Mouse (Mus musculus): ENCODE results near the gene Lonrf2. TPM values are rescaled to one million over a fixed set of nuclear protein-coding genes. Genes with fewer than 3 reads are reported as not detected.

Gene Lonrf2
- total RNA-seq, 2 experiments from 2014 or later: 2.1 to 3.9 TPM

DNA sequence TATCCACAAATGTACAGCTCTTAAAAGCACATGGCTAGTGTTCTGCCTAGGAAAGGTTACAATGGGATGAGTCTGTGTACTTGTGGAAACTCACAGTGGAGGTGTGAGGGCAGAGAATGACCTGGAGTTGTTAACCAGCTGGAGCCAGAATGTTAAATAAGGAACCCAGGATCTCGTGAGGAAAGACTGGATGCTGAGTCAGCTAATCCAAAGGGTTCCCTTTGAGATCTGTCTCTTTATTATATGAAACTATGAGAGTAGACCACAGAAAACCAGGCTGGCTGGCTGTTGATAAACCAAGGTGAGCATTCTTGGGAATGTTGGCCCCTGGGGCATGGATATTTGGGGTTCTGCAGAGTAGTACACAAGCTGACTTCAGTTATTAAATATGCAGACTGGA, 3.4 kb upstream of the Lonrf2 start:
- intact Hi-C loops (cut with DNase I): no loop called here
- DNase-seq: no peak

GRCm38 (mm10) chr1:38835568-38836476, 689 bp downstream of the Lonrf2 start:
- intact Hi-C loops (cut with DNase I): no loop called here
- DNase-seq: peak; percentile 51 to 52

DNA sequence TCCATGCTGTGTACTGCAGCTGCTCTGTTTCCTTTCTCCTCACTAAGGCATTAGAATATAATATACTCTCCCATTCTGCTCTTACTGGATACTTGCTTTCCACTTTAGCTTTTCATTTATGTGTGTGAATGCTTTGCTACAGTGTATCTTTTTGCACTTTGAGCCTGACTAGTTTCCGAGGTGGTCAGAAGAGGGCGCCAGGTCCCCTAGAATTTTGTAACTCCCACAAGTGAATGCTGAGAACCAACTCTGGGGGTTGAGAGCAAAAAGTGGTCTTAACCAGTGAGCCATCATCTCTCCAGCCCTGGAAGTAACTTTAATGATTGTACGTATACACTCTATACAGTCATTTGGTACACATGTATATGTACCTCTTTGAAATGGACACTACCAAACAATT, 1.6 kb downstream of the Lonrf2 start:
- intact Hi-C loops (cut with DNase I): no loop called here
- peak; percentile 11 to 31 for DNase-seq

- DNase-seq: no peak
- intact Hi-C loops (cut with DNase I): no loop called here
These were observed 11.6 kb downstream of the Lonrf2 start for GRCm38 (mm10) chr1:38824926-38825325.

- intact Hi-C loops (cut with DNase I): no loop called here
- no peak for DNase-seq
These were observed 12.7 kb downstream of the Lonrf2 start for GRCm38 (mm10) chr1:38823851-38824250.

- intact Hi-C loops (cut with DNase I): no loop called here
- DNase-seq: no peak
These were observed 16.8 kb downstream of the Lonrf2 start for GRCm38 (mm10) chr1:38819691-38820090.

- no peak for DNase-seq
- intact Hi-C loops (cut with DNase I): no loop called here
These were observed 18.8 kb downstream of the Lonrf2 start for GRCm38 (mm10) chr1:38817671-38818070.

- intact Hi-C loops (cut with DNase I): no loop called here
These were observed 19.2 kb downstream of the Lonrf2 start for GRCm38 (mm10) chr1:38817268-38817667.

DNA sequence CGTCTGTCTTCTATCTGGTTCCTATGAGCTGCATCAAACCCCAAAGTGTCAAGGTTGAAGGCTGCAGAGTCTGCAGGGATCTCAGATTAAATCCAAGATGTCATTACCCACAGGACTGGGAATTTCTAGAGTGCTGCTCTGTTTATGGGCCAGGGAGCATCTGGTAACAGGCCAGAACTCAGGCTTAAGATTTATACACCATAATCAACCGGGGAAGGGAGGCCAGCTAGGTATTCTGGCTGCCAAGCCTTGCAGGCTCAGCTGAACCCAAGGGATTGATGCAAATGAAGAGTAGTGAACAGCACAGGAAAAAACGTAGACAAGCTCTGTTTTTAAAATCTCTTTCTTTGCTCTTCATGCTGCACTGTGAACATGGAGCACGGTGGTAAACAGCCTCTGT, 20.2 kb downstream of the Lonrf2 start:
- DNase-seq: no peak
- intact Hi-C loops (cut with DNase I): no loop called here

More at GRCm38 (mm10) chr1:38817268-38817667, 19.2 kb downstream of the Lonrf2 start:
- no peak for DNase-seq

GRCm38 (mm10) chr1:38807121-38807520, 29.4 kb downstream of the Lonrf2 start:
- intact Hi-C loops (cut with DNase I): no loop called here
- DNase-seq: no peak

DNA sequence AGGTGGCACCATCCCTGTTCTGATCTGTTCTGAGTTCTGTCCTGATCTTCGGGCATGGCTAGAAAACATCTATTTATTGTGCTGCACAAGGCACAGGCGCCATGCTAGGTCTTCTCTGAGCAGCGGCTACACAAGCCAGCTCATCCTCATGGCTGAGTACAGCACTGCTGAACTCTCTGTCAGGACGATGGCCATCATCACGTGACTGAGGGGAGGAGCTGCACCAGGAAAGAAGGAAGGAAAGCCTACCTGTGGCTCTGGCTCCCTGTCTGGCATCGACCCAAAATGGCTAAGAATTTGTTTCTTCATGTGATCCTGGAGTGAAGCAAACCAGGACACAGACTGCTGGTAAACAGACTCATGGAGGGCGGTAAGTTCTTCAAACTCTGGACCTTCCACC, 36.1 kb downstream of the Lonrf2 start:
- intact Hi-C loops (cut with DNase I): no loop called here
- DNase-seq: no peak

- DNase-seq: peak; percentile 13 to 31
- intact Hi-C loops (cut with DNase I): no loop called here
These were observed 37.2 kb downstream of the Lonrf2 start for GRCm38 (mm10) chr1:38799304-38799703.

GRCm38 (mm10) chr1:38796936-38797335, 39.6 kb downstream of the Lonrf2 start:
- DNase-seq: no peak
- intact Hi-C loops (cut with DNase I): no loop called here

DNA sequence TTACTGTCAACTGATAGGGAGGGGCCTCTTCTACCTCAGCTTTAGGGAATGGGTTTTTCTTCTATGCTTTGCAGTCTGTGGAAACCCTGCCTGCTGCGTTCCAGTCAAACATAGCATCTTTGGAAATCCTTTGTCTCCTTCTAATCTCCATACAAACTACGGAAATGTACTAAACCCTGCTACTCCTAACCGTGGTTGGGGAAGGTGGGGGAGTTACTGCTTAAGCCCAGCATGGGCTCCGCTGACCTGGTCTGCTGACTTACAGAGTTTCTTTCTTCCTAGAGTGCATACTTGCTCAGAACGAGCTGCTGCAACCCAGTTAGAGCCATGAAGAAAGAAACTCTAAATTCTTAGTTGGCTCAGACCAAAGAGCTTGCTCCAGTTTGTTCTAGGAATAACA, 41.0 kb downstream of the Lonrf2 start:
- intact Hi-C loops (cut with DNase I): no loop called here

GRCm38 (mm10) chr1:38791016-38791810, 45.3 kb downstream of the Lonrf2 start:
- intact Hi-C loops (cut with DNase I): no loop called here
- no peak for DNase-seq

More for the DNA sequence above, 41.0 kb downstream of the Lonrf2 start:
- no peak for DNase-seq

- no peak for DNase-seq
- intact Hi-C loops (cut with DNase I): loop anchor here (5.0 kb wide), 2 partner anchors 398 to 483 kb away; no protein-coding TSS in a partner anchor
These were observed 46.4 kb downstream of the Lonrf2 start for GRCm38 (mm10) chr1:38789988-38790602.

DNA sequence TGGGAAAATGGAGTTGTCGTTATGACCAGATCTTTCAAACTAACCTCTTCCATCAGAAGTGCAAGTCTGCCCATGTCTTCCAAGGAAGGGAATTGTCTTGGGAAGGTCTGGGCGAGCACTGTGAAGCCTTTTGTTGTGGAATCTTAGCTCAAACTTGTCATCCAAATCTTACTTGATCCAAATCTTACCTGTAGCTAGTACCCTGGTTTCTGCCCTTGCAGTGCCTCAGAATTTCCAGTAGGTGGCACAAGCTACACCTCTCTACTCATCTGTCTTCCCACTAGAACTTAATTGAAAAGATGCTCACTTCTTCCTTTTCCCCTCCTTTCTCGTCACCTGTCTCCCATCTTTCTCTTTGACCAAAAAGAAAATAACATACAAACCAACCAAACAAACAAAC, 47.6 kb downstream of the Lonrf2 start:
- intact Hi-C loops (cut with DNase I): loop anchor here (5.0 kb wide), 2 partner anchors 397 to 482 kb away; no protein-coding TSS in a partner anchor
- no peak for DNase-seq

- intact Hi-C loops (cut with DNase I): loop anchor here (1.0 to 5.0 kb wide), 3 partner anchors 395 to 602 kb away; no protein-coding TSS in a partner anchor
These were observed 49.1 kb downstream of the Lonrf2 start for GRCm38 (mm10) chr1:38787443-38787842.

DNA sequence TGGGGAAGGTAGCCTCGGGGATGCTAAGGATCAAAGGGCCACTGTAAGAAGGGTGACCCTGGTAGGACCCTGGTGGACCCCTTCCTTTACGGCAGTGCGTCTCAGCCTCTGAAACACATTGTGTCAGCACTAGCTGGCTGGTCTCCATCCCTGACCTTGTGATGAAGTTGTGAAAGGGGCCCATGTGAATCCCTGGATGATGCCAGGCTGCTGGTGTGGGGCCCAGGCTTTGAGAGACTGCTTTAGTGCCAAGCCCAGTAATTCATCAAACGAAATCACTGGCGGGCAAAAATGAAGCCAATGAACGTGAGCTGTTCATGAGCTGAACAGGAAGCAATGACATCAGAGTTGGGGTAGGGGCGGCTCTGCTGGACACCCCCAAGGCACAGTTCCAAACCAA, 50.2 kb downstream of the Lonrf2 start:
- DNase-seq: no peak

More at GRCm38 (mm10) chr1:38787443-38787842, 49.1 kb downstream of the Lonrf2 start:
- peak; percentile 75 to 80 for DNase-seq

GRCm38 (mm10) chr1:38778271-38778670, 58.2 kb downstream of the Lonrf2 start:
- no peak for DNase-seq
- intact Hi-C loops (cut with DNase I): no loop called here

More for the DNA sequence above, 50.2 kb downstream of the Lonrf2 start:
- intact Hi-C loops (cut with DNase I): loop anchor here (5.0 kb wide), 2 partner anchors 394 to 479 kb away; no protein-coding TSS in a partner anchor

GRCm38 (mm10) chr1:38777500-38777899, 59.0 kb downstream of the Lonrf2 start:
- intact Hi-C loops (cut with DNase I): no loop called here
- no peak for DNase-seq

Data from heart, postnatal 10 days (tissue).